Mouse (Mus musculus) myocyte (in vitro differentiated cells): ENCODE data around the gene Ldhc.

Experiments
- MAX ChIP-seq: IDR thresholded peaks from one replicate; pipeline ENCODE4 v1.6.1; 2011; ENCODE audit warnings: low read depth, mild to moderate bottlenecking, control low read depth
- MYOD1 ChIP-seq, 3 experiments: IDR thresholded peaks; one replicate each; pipeline ENCODE4 v1.6.1; 2011; ENCODE audit warnings: control low read depth in 2 of 3, low read depth in 2 of 3, mild to moderate bottlenecking in 2 of 3, moderate library complexity in 1 of 3; ENCODE audit not compliant: insufficient read length in 2 of 3, control insufficient read depth in 1 of 3
- MYOG ChIP-seq, 3 experiments: IDR thresholded peaks; one replicate each; pipeline ENCODE4 v1.6.1; 2011; ENCODE audit warnings: control low read depth in 2 of 3, low read depth in 2 of 3, mild to moderate bottlenecking in 2 of 3; ENCODE audit not compliant: insufficient read length in 2 of 3, control insufficient read depth in 1 of 3, insufficient read depth in 1 of 3
- POLR2A ChIP-seq: IDR thresholded peaks from one replicate; pipeline ENCODE4 v1.6.1; 2011; ENCODE audit warnings: low read depth, mild to moderate bottlenecking, control low read depth, moderate library complexity; ENCODE audit not compliant: insufficient read length
- POLR2AphosphoS2 ChIP-seq: IDR thresholded peaks from one replicate; pipeline ENCODE4 v1.6.1; 2011; ENCODE audit warnings: low read depth, control low read depth; ENCODE audit not compliant: insufficient read length
- REST ChIP-seq: IDR thresholded peaks from one replicate; pipeline ENCODE4 v1.6.1; 2011; ENCODE audit warnings: mild to moderate bottlenecking, control low read depth, moderate library complexity; ENCODE audit not compliant: insufficient read depth, insufficient read length
- TCF12 ChIP-seq: IDR thresholded peaks from one replicate; pipeline ENCODE4 v1.6.1; 2011; ENCODE audit warnings: mild to moderate bottlenecking, control low read depth; ENCODE audit not compliant: poor library complexity, insufficient read depth, severe bottlenecking
- USF1 ChIP-seq: IDR thresholded peaks from one replicate; pipeline ENCODE4 v1.6.1; 2011; ENCODE audit warnings: low read depth, mild to moderate bottlenecking, control low read depth, moderate library complexity

- TF ChIP-seq MYOD1 (IDR thresholded peaks at IDR 0.05; ENCODE audit: control insufficient read depth in 1 of 3, insufficient read length in 2 of 3, low read depth in 2 of 3) (no peak), POLR2A (peak; percentile 39), USF1 (no peak), MAX (no peak), MYOG (IDR thresholded peaks at IDR 0.05; ENCODE audit: control insufficient read depth in 1 of 3, insufficient read depth in 1 of 3, insufficient read length in 2 of 3, low read depth in 2 of 3) (peak in 1 of 3 experiments; percentile 14), TCF12 (no peak), REST (no peak), POLR2AphosphoS2 (peak; percentile 46)
Observed at GRCm38 (mm10) chr7:46846486-46847244, 14.3 kb upstream of the Ldhc start.
